Comparison of ENCODE assay signal across 28 mouse cellular contexts in the genomic region with DNA sequence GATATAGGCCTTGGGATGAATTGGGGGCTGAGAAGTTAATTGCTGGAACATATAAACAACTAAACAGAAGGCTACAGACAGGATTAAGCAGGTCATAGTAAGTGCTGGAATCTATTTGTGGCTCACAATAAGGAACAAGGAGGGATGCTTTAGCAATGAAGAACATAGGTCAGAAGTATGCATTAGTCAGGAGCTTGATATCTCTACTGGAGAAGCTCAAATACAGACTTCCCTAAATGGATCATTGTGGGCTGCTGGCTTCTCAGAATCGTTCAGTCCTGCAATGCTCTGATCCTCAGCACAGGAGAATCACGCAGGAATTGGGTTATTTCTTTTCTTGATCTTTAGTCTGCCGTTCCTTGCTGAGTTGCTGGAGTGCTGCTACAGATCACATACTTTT.
A peak's percentile ranks its signal among the peaks of the same experiment; 100 is the strongest.
DNase-seq lines count a peak whose midpoint lies in the region; ATAC-seq and TF ChIP-seq lines count a peak whose summit lies in the region.
"Had no signal": no experiment of that assay in that cellular context is flagged by ENCODE, and none has a peak within 500 bp of the region (broad histone marks: within the 10 kb centered on the region; RNA-seq: fewer than 3 reads in every experiment).

No protein-coding gene starts in this region.

- H3K4me3 ChIP-seq in lung, postnatal 0 days (ENCODE audit: low read depth, low read length), result no peak overlapping the region
- peak overlapping the region; percentile 17 to 43; a peak in 3 of 4 replicates for H3K4me3 ChIP-seq in MEL (ENCODE audit: control insufficient read depth in 1 of 2, insufficient read depth in 1 of 2, low read depth in 2 of 2, low read length in 2 of 2)
- H3K4me3 ChIP-seq in kidney, embryonic 14.5 days (ENCODE audit: low read length), result no peak overlapping the region
- H3K4me3 ChIP-seq: embryonic facial prominence, embryonic 10.5 days; embryonic facial prominence, embryonic 13.5 days; erythroblast, embryonic 14.5 days; forebrain, embryonic 12.5 days; forebrain, embryonic 15.5 days; hindbrain, embryonic 10.5 days; hindbrain, embryonic 13.5 days had no signal

- no peaks in the 10 kb centered on the region for H3K27me3 ChIP-seq in lung, postnatal 0 days (replicated peaks; ENCODE audit: insufficient read depth, low read length)
- H3K27me3 ChIP-seq in MEL (ENCODE audit: control insufficient read depth in 1 of 2, insufficient read depth in 2 of 2, low read length in 2 of 2), result no peaks in the 10 kb centered on the region
- no peaks in the 10 kb centered on the region for H3K27me3 ChIP-seq in kidney, embryonic 14.5 days (ENCODE audit: control insufficient read depth, insufficient read depth, low read length)
- H3K27me3 ChIP-seq: embryonic facial prominence, embryonic 13.5 days; forebrain, embryonic 12.5 days; forebrain, embryonic 15.5 days; hindbrain, embryonic 13.5 days had no signal

- TF ChIP-seq RAD21 in MEL (IDR thresholded peaks at IDR 0.05; ENCODE audit: low read depth, low read length), result no peak; the same call in 1 of the 2 replicates

- TF ChIP-seq EP300 in lung, postnatal 0 days (IDR thresholded peaks at IDR 0.05), result no peak
- peak in 1 of 2 experiments; percentile 20; a peak in 1 of 4 replicates for TF ChIP-seq EP300 in MEL (IDR thresholded peaks at IDR 0.05; ENCODE audit: low read depth in 1 of 2, low read length in 2 of 2)

- no peaks in the 10 kb centered on the region for H3K36me3 ChIP-seq in lung, postnatal 0 days (ENCODE audit: insufficient read depth, low read length)
- peaks cover 0 to 11% of the 10 kb centered on the region in 2 experiments; a peak in 2 of 4 replicates for H3K36me3 ChIP-seq in MEL (ENCODE audit: control insufficient read depth in 1 of 2, insufficient read depth in 2 of 2, low read length in 2 of 2)
- no peaks in the 10 kb centered on the region for H3K36me3 ChIP-seq in kidney, embryonic 14.5 days (ENCODE audit: control insufficient read depth, insufficient read depth, low read length)
- H3K36me3 ChIP-seq: embryonic facial prominence, embryonic 10.5 days; embryonic facial prominence, embryonic 13.5 days; forebrain, embryonic 12.5 days; forebrain, embryonic 15.5 days; G1E; hindbrain, embryonic 10.5 days; hindbrain, embryonic 13.5 days had no signal

- TF ChIP-seq POLR2A in MEL (IDR thresholded peaks at IDR 0.05; ENCODE audit: control insufficient read depth in 1 of 2, insufficient read depth in 1 of 2, low read depth in 1 of 2, low read length in 2 of 2, poor library complexity in 1 of 2), result no peak

- H3K4me1 ChIP-seq in lung, postnatal 0 days (ENCODE audit: insufficient read depth, low read depth, low read length), result no peaks in the 10 kb centered on the region; the same call in 1 of the 2 replicates
- peaks cover 3 to 9% of the 10 kb centered on the region in 2 experiments; a peak in 3 of 4 replicates for H3K4me1 ChIP-seq in MEL (ENCODE audit: control insufficient read depth in 1 of 2, insufficient read depth in 2 of 2, low read length in 2 of 2)
- 0 out of 2 replicates have a peak, but pooled peaks cover 1% of the 10 kb centered on the region for H3K4me1 ChIP-seq in kidney, embryonic 14.5 days (ENCODE audit: control insufficient read depth, insufficient read depth, low read length)
- H3K4me1 ChIP-seq: embryonic facial prominence, embryonic 13.5 days; forebrain, embryonic 12.5 days; forebrain, embryonic 15.5 days had no signal

- no peak overlapping the region for H3K27ac ChIP-seq in lung, postnatal 0 days (ENCODE audit: low read length)
- no peak overlapping the region for H3K27ac ChIP-seq in MEL (ENCODE audit: control insufficient read depth, low read depth, low read length)
- no peak overlapping the region for H3K27ac ChIP-seq in kidney, embryonic 14.5 days (ENCODE audit: low read depth, low read length)
- H3K27ac ChIP-seq: embryonic facial prominence, embryonic 10.5 days; embryonic facial prominence, embryonic 13.5 days; forebrain, embryonic 12.5 days; forebrain, embryonic 15.5 days; hindbrain, embryonic 10.5 days; hindbrain, embryonic 13.5 days had no signal

- no peak overlapping the region for H3K4me2 ChIP-seq in lung, postnatal 0 days (replicated peaks; ENCODE audit: low read depth, low read length)
- no peak overlapping the region for H3K4me2 ChIP-seq in kidney, embryonic 14.5 days (replicated peaks; ENCODE audit: low read depth, low read length)
- H3K4me2 ChIP-seq: embryonic facial prominence, embryonic 13.5 days; forebrain, embryonic 12.5 days; forebrain, embryonic 15.5 days; heart, embryonic 11.5 days; hindbrain, embryonic 13.5 days had no signal

- 87% methylated on average over 3 of the region's 3 CpGs for WGBS in lung, postnatal 0 days
- 83% methylated on average over 3 of the region's 3 CpGs for WGBS in kidney, embryonic 14.5 days

- no peak for ATAC-seq in lung, postnatal 0 days
- ATAC-seq in granulocyte monocyte progenitor cell, adult 5-6 weeks (replicated peaks; ENCODE audit: poor library complexity, severe bottlenecking), result peak; percentile 55; the same call in 1 of the 2 replicates
- ATAC-seq in megakaryocyte-erythroid progenitor cell, adult 5-6 weeks (replicated peaks; ENCODE audit: low FRiP score, low TSS enrichment, poor library complexity, severe bottlenecking), result 0 out of 2 replicates have a peak, but pooled peaks have one; percentile 37
- no peak for ATAC-seq in kidney, embryonic 14.5 days (ENCODE audit: low FRiP score, low TSS enrichment)
- ATAC-seq: activated CD4-positive, CD25-positive, alpha-beta regulatory T cell, adult 4 months; forebrain, embryonic 15.5 days; hindbrain, embryonic 16.5 days had no signal

- H3K9ac ChIP-seq in lung, postnatal 0 days (replicated peaks; ENCODE audit: low read depth), result no peak overlapping the region
- no peak overlapping the region for H3K9ac ChIP-seq in MEL (ENCODE audit: control insufficient read depth, low read depth, low read length, poor library complexity, severe bottlenecking)
- no peak overlapping the region for H3K9ac ChIP-seq in kidney, embryonic 14.5 days (ENCODE audit: low read depth, low read length)
- H3K9ac ChIP-seq: embryonic facial prominence, embryonic 13.5 days; forebrain, embryonic 12.5 days; forebrain, embryonic 15.5 days; hindbrain, embryonic 13.5 days had no signal

- peak; percentile 7 for DNase-seq in lung, postnatal 36 days
- DNase-seq in lung, postnatal 0 days (ENCODE audit: low spot score), result no peak
- DNase-seq in MEL (ENCODE audit: low read depth, low spot score), result peak; percentile 60
- no peak for DNase-seq in adrenal gland, postnatal 25 days
- DNase-seq in spleen, postnatal 10 days (ENCODE audit: low spot score in 2 of 2), result no peak
- DNase-seq: adrenal gland, adult 8-10 months; adrenal gland, postnatal 36 days; cerebellum, adult 11 months; cerebellum, adult 2 months; cerebellum, adult 9-11 months; cerebellum, postnatal 25 days; embryo, embryonic 11 days; gastrocnemius, postnatal 25 days; heart, postnatal 36 days had no signal

- no peaks in the 10 kb centered on the region for H3K9me3 ChIP-seq in lung, postnatal 0 days (ENCODE audit: low read length)
- no peaks in the 10 kb centered on the region for H3K9me3 ChIP-seq in MEL (replicated peaks; ENCODE audit: insufficient read depth, low read length)
- H3K9me3 ChIP-seq in kidney, embryonic 14.5 days (ENCODE audit: control insufficient read depth, low read length), result no peaks in the 10 kb centered on the region
- H3K9me3 ChIP-seq: embryonic facial prominence, embryonic 10.5 days; embryonic facial prominence, embryonic 13.5 days; forebrain, embryonic 12.5 days; forebrain, embryonic 15.5 days; G1E; hindbrain, embryonic 10.5 days; hindbrain, embryonic 13.5 days had no signal

- no peak for TF ChIP-seq CTCF in lung, postnatal 0 days (IDR thresholded peaks at IDR 0.05)
- no peak for TF ChIP-seq CTCF in MEL (IDR thresholded peaks at IDR 0.05 in 2 of 3, conservative IDR thresholded peaks at IDR 0.05 in 1 of 3; ENCODE audit: control insufficient read depth in 1 of 3, insufficient read depth in 1 of 3, low read depth in 2 of 3, low read length in 3 of 3, poor library complexity in 1 of 3, severe bottlenecking in 1 of 3)

- no peaks in the 10 kb centered on the region for H3K79me2 ChIP-seq in MEL (ENCODE audit: control insufficient read depth, insufficient read depth, low read length, poor library complexity)

TF ChIP-seq in MEL, 35 proteins besides CTCF, POLR2A, EP300 and RAD21:
- no peak for TF ChIP-seq ETS1 (IDR thresholded peaks at IDR 0.05; ENCODE audit: low read depth, low read length)
- TF ChIP-seq USF1 (IDR thresholded peaks at IDR 0.05; ENCODE audit: low read depth, low read length), result no peak
- TF ChIP-seq ELF1 (IDR thresholded peaks at IDR 0.05; ENCODE audit: low read depth, low read length), result no peak
- no peak for TF ChIP-seq RCOR1 (IDR thresholded peaks at IDR 0.05; ENCODE audit: low read depth, low read length)
- TF ChIP-seq USF2 (IDR thresholded peaks at IDR 0.05; ENCODE audit: borderline replicate concordance in 1 of 2, insufficient read depth in 1 of 2, low read depth in 1 of 2, low read length in 2 of 2), result no peak
- TF ChIP-seq ZNF384 (IDR thresholded peaks at IDR 0.05; ENCODE audit: low read depth, low read length), result no peak
- no peak for TF ChIP-seq SIN3A (IDR thresholded peaks at IDR 0.05; ENCODE audit: low read length)
- no peak for TF ChIP-seq GATA1 (IDR thresholded peaks at IDR 0.05; ENCODE audit: low read depth, low read length)
- no peak for TF ChIP-seq MXI1 (IDR thresholded peaks at IDR 0.05; ENCODE audit: low read depth, low read length)
- no peak for TF ChIP-seq MAZ (IDR thresholded peaks at IDR 0.05; ENCODE audit: low read depth, low read length)
- no peak for TF ChIP-seq TCF12 (IDR thresholded peaks at IDR 0.05; ENCODE audit: low read depth, low read length)
- no peak for TF ChIP-seq CHD2 (IDR thresholded peaks at IDR 0.05; ENCODE audit: low read length)
- no peak for TF ChIP-seq POLR2AphosphoS5 (IDR thresholded peaks at IDR 0.05; ENCODE audit: borderline replicate concordance, low read depth, low read length)
- TF ChIP-seq E2F4 (IDR thresholded peaks at IDR 0.05; ENCODE audit: borderline replicate concordance, low read depth, low read length), result no peak
- no peak for TF ChIP-seq BHLHE40 (IDR thresholded peaks at IDR 0.05; ENCODE audit: borderline replicate concordance, low read depth, low read length)
- no peak for TF ChIP-seq MYC (IDR thresholded peaks at IDR 0.05; ENCODE audit: low read depth, low read length)
- no peak for TF ChIP-seq HCFC1 (IDR thresholded peaks at IDR 0.05; ENCODE audit: low read depth, low read length)
- TF ChIP-seq MAFK (IDR thresholded peaks at IDR 0.05; ENCODE audit: borderline replicate concordance, low read depth, low read length), result no peak
- no peak for TF ChIP-seq TBP (IDR thresholded peaks at IDR 0.05; ENCODE audit: low read depth, low read length)

Comparison
In these comparisons a context has a peak if more than half of its experiments do, and no peak if none do; other contexts are left out.
1. DNase-seq: peak in lung, postnatal 36 days (single experiment) and MEL (single experiment); none in lung, postnatal 0 days (single experiment), adrenal gland, postnatal 25 days (single experiment) and spleen, postnatal 10 days (0 of 2).
2. ATAC-seq: peak in granulocyte monocyte progenitor cell, adult 5-6 weeks (single experiment) and megakaryocyte-erythroid progenitor cell, adult 5-6 weeks (single experiment); none in lung, postnatal 0 days (single experiment) and kidney, embryonic 14.5 days (single experiment).
3. H3K4me3 ChIP-seq: peak in MEL (2 of 2); none in lung, postnatal 0 days (single experiment) and kidney, embryonic 14.5 days (single experiment).